Mouse (Mus musculus): ENCODE results near the gene Cacna1c.
A peak's percentile ranks its signal among the peaks of the same experiment; 100 is the strongest.

Gene Cacna1c

DNA sequence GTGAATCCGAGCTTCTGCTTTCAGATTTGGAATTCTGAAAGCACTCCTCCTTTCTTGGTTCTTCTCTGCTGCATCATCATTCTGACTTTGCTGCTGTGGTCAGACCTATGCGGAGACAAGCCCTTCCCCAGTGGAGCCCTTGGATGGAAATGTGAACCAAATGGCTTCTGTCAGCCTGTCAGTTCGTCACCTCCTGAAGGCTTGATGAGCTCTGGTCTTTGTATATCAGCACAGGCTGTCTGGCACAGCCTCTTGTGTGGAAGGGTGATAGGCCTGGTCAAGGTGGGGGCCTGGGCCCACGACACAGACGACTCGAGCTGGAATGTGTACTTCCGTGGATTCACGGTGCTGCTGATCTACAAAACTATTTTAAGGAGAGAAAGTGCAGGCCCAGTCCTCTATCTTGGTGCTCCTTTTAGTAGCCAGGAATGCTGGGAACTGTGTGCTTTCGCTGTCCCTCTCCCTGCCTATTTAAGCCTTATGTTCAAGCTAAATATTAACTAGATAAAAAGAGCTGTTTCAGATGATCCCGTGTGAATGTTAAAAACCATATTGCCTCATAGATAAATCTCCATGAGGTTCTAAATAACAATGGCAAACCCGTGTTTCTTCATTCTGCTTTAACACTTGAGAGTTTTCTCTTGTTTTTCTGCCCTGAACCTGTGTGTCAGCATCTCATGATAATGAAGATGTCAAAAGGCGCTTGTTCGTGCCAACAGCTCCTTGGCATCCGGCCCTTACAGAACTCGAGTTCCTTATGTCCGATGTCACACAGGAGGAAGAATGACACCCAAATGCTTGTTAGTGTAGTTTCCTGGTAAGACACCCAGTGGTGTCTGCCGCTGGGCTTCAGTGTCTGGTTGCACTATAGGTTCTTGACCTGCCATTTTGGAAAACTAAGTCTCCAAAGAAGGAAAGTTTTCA lies at the start of gene Cacna1c:
Gene Cacna1c, minus strand, starts transcription at position 37 of the 924 bp plus-strand sequence.
- DNase-seq (ENCODE audit: low spot score), result no peak

DNA sequence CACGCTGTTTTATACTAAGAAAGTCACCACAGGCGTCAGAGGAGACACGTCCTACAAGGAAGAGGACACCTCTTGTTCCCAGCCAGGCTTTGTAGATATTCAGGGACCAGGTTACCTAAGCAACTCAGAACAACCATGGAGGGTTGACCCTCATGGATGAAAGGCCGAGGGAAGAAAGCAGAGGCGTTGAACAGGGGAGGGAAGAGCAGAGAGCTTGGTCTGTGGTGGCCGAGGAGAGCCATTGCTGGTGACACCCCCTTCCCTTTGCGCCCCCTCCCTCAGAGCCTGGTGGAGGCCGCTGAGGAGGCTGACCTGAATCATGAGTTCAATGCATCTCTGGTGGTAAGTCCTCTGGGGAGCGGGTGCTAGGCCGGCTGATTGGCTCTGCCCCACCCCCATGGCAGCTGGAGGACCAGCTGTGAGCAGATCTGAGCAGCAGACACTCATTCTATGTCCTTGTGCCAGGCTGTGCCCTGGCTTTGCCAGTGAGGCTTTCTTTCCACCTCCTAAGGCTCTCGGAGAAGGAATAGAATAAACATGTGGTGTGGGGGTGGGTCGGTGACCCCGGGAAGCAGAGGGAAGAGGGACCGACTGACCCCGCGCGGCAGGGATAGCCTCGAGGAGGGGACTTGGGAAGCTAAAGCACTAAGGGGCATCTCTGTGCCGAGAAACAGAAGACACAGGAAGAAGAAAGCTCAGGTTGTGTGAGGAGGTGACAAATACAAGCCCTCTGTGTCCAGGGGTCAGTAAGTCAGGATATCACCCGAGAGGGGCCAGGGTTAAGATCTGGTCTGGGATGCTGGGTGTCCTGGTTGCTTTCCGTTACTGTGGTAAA lies 44.9 kb upstream of the Cacna1c start:
- DNase-seq (ENCODE audit: low spot score), result peak; percentile 41

GRCm38 (mm10) chr6:119240256-119240655 lies 44.0 kb upstream of the Cacna1c start:
- DNase-seq (ENCODE audit: low spot score), result no peak

- DNase-seq (ENCODE audit: low spot score), result no peak
Observed at GRCm38 (mm10) chr6:119239341-119240005, 43.3 kb upstream of the Cacna1c start.

DNA sequence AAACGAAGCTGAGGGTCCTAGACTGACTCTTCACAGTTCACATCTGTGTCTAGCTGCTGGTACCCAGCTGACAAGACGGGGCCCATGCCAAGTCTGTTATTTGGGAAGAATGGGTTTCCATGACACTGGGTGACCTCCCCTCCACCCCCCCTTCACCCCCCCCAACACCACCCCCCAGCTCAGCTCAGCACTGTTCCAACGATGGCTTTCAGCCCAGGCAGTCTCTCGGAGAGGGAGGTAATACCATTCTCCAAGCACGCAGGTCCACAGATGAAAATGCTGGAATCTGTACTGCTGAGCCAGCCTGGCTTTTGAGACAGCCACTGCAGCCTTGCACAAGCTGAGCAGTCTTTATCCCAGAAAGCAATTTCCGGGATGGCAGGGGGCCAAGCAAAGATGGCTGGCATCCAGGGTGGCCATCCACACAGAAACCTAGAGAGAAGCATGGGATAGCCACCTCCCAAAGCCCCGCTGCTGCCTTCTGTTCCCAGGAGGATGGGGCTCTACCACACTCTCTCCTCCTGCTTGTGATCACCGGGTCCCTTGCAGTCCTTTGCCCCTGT lies 41.3 kb upstream of the Cacna1c start:
- DNase-seq (ENCODE audit: low spot score), result no peak

DNA sequence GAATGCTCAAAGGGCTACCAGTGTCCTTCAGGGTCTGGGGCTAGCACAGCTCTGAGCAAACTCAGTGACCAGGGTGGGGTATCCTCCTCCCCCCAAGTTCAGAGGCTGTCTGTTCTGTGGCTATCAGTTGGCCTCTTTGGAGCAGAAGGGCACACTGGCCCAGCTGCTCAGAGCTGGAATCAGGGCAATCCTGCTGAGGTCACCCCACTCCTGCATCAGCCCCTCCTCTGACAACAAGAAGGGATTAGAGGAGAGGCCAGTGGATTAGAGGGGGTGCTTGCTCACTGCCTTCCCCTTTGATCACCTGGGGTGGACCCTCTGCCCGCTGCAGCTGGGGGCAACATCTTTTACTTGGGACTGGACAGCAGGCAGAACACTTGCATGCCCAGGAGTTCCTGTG lies 40.0 kb upstream of the Cacna1c start, which contains the start of gene Cacna2d4:
Gene Cacna2d4, plus strand, starts transcription at position 286 of the 400 bp plus-strand sequence.
- peak; percentile 30 for DNase-seq (ENCODE audit: low spot score)

- DNase-seq (ENCODE audit: low spot score), result no peak
Observed at GRCm38 (mm10) chr6:119235441-119235840, 39.2 kb upstream of the Cacna1c start.

DNA sequence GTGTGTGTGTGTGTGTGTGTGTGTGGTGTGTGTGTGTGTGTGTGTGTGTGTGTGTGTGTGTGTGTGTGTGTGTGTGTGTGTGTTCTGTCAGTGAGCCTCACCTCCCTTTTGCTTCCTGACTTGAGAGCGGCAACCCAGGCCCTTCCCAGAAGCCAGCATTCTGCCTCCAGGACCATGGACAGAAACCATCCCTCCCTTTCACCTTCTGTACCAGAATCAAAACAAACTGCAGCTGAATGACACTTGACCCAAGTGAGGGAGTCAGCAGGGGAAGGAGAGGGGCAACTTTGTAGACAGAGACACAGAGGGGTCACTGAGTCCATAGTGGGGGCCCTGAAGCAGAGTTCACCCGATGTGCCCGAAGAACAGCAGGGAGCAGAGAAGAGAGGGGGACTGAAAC lies 36.8 kb upstream of the Cacna1c start:
- DNase-seq (ENCODE audit: low spot score), result peak; percentile 37

- no peak for DNase-seq (ENCODE audit: low spot score)
Observed at GRCm38 (mm10) chr6:119228861-119229603, 32.8 kb upstream of the Cacna1c start.

GRCm38 (mm10) chr6:119227001-119227400 lies 30.8 kb upstream of the Cacna1c start:
- no peak for DNase-seq (ENCODE audit: low spot score)

DNA sequence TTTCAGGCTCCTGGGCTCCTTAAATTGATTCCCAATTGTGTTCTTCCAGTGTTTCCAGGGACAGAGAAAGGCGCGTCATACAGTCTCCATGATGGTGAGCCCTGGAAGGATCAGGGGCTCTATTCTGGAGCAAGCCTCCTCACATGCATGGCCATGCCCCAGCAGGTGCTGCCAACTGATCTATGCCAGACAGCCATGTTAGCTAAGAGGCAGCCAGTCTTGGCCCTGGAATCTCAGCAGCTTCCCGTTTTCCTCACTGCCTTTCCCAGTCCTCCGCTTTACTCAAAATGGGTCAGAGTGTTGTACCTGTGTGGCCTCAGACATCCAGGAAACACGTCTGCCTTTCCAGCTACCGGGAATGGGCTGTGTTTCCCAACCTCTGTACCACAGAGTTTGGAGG lies 29.5 kb upstream of the Cacna1c start:
- no peak for DNase-seq (ENCODE audit: low spot score)

GRCm38 (mm10) chr6:119225226-119225625 lies 29.0 kb upstream of the Cacna1c start:
- no peak for DNase-seq (ENCODE audit: low spot score)

- DNase-seq (ENCODE audit: low spot score), result no peak
Observed at GRCm38 (mm10) chr6:119224451-119225195, 28.4 kb upstream of the Cacna1c start.

DNA sequence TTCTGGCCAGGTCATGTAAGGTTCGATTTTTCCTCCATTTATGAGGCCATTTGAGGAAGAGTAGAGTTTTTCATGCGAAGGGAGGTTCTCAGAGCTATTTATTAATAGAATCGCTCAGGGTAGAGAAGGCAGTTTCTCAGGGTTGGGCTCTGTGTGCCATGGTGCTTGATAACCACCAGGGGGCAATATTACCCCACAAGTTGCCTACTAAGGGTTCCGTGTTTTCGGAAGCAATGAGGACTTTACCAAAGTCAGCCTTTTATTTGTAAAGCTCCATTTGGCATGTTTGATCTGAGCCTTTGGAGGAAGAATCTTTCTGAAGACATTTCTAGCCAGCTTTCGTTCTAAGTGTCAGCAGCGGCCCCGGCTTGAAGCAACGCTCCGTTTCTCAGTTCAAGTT lies 24.1 kb upstream of the Cacna1c start:
- DNase-seq (ENCODE audit: low spot score), result peak; percentile 84

DNA sequence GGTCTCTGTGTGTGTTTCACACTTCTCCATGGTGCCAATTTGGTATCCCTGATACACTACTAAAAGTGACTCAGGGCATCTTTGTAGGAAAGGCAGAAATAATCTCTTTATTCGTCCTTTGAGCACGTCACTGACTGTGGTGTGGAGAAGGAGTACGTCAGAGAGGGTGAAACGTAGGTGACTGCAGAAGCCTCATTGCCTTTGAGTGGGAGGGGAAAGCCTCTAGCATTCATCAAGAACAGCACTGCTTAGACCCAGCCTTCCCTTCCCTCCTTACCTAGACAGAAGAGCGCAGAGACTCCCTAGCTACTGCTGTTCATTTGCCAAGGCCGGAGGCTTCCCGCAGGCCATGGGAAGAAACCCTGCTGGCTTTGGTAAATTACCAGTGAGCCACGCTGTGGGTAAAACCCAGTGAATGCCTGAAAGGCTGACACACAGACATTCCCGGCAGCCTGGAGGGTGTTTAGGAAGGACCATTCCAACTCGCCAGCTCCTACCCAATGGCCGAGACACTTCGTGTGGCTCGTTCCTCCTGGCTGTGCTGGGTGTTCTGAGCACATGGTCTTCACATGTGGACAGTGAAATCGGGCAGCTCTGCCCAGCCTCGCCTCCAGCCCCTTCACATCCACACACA lies 23.1 kb upstream of the Cacna1c start:
- DNase-seq (ENCODE audit: low spot score), result no peak

DNA sequence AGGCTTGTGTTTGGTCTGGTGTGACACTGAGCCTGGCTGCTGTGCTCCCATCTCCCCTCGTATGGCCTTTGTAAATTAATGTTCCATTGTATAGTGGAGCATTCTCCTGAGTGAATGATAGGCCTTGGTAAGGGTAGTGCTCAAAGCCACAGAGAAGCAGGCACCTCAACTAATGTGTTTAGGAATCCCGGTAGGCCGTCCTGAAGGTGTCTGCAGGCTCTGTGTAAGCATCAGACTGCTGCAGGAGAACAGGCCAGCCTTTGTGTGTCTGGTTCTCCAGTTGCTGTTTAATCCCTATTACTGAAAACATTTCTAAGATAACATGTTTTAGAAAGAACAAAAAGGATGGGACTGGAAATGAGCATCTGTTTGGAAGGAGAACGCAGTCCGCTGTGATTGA lies 22.4 kb upstream of the Cacna1c start:
- DNase-seq (ENCODE audit: low spot score), result no peak

- no peak for DNase-seq (ENCODE audit: low spot score)
Observed at GRCm38 (mm10) chr6:119217661-119218060, 21.4 kb upstream of the Cacna1c start.

GRCm38 (mm10) chr6:119215040-119215613 lies 18.9 kb upstream of the Cacna1c start:
- no peak for DNase-seq (ENCODE audit: low spot score)

DNA sequence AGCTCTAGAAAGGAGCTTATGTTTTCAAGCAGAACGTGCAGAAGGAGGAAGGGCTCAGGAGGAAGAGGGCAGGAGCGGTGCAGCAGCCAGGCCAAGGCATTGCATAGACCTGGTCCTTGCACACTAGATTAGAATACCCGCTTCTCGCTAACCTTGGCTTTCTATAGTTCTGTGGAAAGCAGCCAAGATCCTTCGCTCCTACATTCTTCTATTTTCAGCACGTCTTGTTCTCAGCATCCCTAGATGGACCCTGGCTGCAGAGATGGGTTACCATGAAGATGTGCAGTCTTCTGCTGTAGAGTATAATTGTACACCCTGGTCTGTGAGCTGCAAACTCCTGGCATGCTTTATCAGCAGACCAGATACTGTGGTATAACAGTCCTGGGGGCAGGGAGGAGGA lies 18.0 kb upstream of the Cacna1c start:
- DNase-seq (ENCODE audit: low spot score), result no peak

DNA sequence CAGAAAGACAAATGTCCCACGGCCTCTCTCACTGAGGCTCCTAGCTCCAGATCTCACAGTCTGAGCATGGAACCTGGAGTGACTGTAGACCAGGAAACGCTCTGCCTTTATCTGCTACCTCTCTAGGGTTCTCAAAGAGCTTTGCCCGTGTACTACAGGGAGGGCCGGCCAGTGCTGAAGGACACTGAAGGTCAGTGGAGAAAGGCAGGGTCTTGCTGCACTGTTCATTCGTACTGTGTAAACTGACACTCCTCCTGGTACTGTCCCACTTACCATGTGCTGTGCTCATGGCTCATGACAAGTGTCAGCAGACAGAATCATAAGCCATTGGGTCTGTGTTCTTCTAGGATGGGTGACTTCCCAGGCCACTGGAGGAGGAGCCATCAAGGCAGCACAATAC lies 17.2 kb upstream of the Cacna1c start:
- DNase-seq (ENCODE audit: low spot score), result no peak

Data from retina, embryonic 14.5 days (tissue).